Mouse (Mus musculus): ENCODE measurements around the gene Edc4. TPM values are rescaled to one million over a fixed set of nuclear protein-coding genes. Genes with fewer than 3 reads are reported as not detected.

Edc4 gene
- 76.2 and 83.8 TPM in 2 replicates for polyA plus RNA-seq (2012; rRNA removed)

GRCm38 (mm10) chr8:105880754-105881520, at the start of gene Edc4:
TSS of gene Edc4 (plus strand) at chr8:105880881.

GRCm38 (mm10) chr8:105853178-105853577, 27.5 kb upstream of the Edc4 start, which contains the start of gene Cenpt:
TSS of gene Cenpt (minus strand) at chr8:105853278.

GRCm38 (mm10) chr8:105854715-105855216, 25.9 kb upstream of the Edc4 start, which contains the start of gene Thap11:
TSS of gene Thap11 (plus strand) at chr8:105855132.

GRCm38 (mm10) chr8:105860143-105860981, 20.3 kb upstream of the Edc4 start, which contains the start of gene Nutf2:
TSS of gene Nutf2 (plus strand) at chr8:105860580.

GRCm38 (mm10) chr8:105893339-105893738, 12.7 kb downstream of the Edc4 start, which contains the start of gene Nrn1l:
TSS of gene Nrn1l (plus strand) at chr8:105893567.

GRCm38 (mm10) chr8:105900180-105900940, 19.7 kb downstream of the Edc4 start, which contains the start of gene Pskh1:
TSS of gene Pskh1 (plus strand) at chr8:105900441.

GRCm38 (mm10) chr8:105933762-105934161, 53.1 kb downstream of the Edc4 start, which contains the start of gene Ctrl:
TSS of gene Ctrl (minus strand) at chr8:105933862.

GRCm38 (mm10) chr8:105938306-105938669, 57.6 kb downstream of the Edc4 start, which contains the start of gene Psmb10:
TSS of gene Psmb10 (minus strand) at chr8:105938444.

GRCm38 (mm10) chr8:105943321-105943739, 62.6 kb downstream of the Edc4 start, which contains the start of gene Lcat:
TSS of gene Lcat (minus strand) at chr8:105943382.

Other genes with a start within 250 kb of the Edc4 start
- gene Ctcf, start 244.3 kb upstream of the Edc4 start, polyA plus RNA-seq (2012; rRNA removed) = 52.0 and 56.2 TPM in 2 replicates
- gene Agrp, start 243.5 kb upstream of the Edc4 start, polyA plus RNA-seq (2012; rRNA removed) = 0.29 and 0.39 TPM in 2 replicates
- gene Carmil2, start 194.6 kb upstream of the Edc4 start, polyA plus RNA-seq (2012; rRNA removed) = 14.9 and 17.0 TPM in 2 replicates
- 63.0 and 63.9 TPM in 2 replicates for gene Acd, start 179.8 kb upstream of the Edc4 start, polyA plus RNA-seq (2012; rRNA removed)
- gene Pard6a, start 179.7 kb upstream of the Edc4 start, polyA plus RNA-seq (2012; rRNA removed) = 39.2 and 42.0 TPM in 2 replicates
- gene 4933405L10Rik, start 173.2 kb upstream of the Edc4 start, polyA plus RNA-seq (2012; rRNA removed) = 0.07 and 0.14 TPM in 2 replicates
- 30.9 and 31.2 TPM in 2 replicates for gene Enkd1, start 172.7 kb upstream of the Edc4 start, polyA plus RNA-seq (2012; rRNA removed)
- 51.1 and 52.5 TPM in 2 replicates for gene Gfod2, start 122.2 kb upstream of the Edc4 start, polyA plus RNA-seq (2012; rRNA removed)
- 33.4 and 35.4 TPM in 2 replicates for gene Ranbp10, start 53.5 kb upstream of the Edc4 start, polyA plus RNA-seq (2012; rRNA removed)
- gene Tsnaxip1, start 53.1 kb upstream of the Edc4 start, polyA plus RNA-seq (2012; rRNA removed) = 0.51 and 0.74 TPM in 2 replicates
- 101 and 102 TPM in 2 replicates for gene Cenpt, start 27.6 kb upstream of the Edc4 start, polyA plus RNA-seq (2012; rRNA removed)
- 59.7 and 67.0 TPM in 2 replicates for gene Thap11, start 25.7 kb upstream of the Edc4 start, polyA plus RNA-seq (2012; rRNA removed)
- 236 and 293 TPM in 2 replicates for gene Nutf2, start 20.3 kb upstream of the Edc4 start, polyA plus RNA-seq (2012; rRNA removed)
- 1.2 and 1.3 TPM in 2 replicates for gene Nrn1l, start 12.7 kb downstream of the Edc4 start, polyA plus RNA-seq (2012; rRNA removed)
- gene Pskh1, start 19.6 kb downstream of the Edc4 start, polyA plus RNA-seq (2012; rRNA removed) = 19.6 and 25.0 TPM in 2 replicates
- 6.8 and 7.4 TPM in 2 replicates for gene Ctrl, start 53.0 kb downstream of the Edc4 start, polyA plus RNA-seq (2012; rRNA removed)
- gene Psmb10, start 57.6 kb downstream of the Edc4 start, polyA plus RNA-seq (2012; rRNA removed) = 47.3 and 56.2 TPM in 2 replicates
- 2.5 and 4.5 TPM in 2 replicates for gene Lcat, start 62.5 kb downstream of the Edc4 start, polyA plus RNA-seq (2012; rRNA removed)
- 15.2 and 30.7 TPM in 2 replicates for gene Slc12a4, start 85.2 kb downstream of the Edc4 start, polyA plus RNA-seq (2012; rRNA removed)
- gene Dpep3, start 98.5 kb downstream of the Edc4 start, polyA plus RNA-seq (2012; rRNA removed) = not detected in 2 replicates
- gene Dus2, start 110.5 kb downstream of the Edc4 start, polyA plus RNA-seq (2012; rRNA removed) = 21.1 and 25.0 TPM in 2 replicates
- gene Dpep2nb, start 125.1 kb downstream of the Edc4 start, polyA plus RNA-seq (2012; rRNA removed) = not detected in 2 replicates
- 13.3 and 13.7 TPM in 2 replicates for gene Ddx28, start 131.0 kb downstream of the Edc4 start, polyA plus RNA-seq (2012; rRNA removed)
- gene Nfatc3, start 178.0 kb downstream of the Edc4 start, polyA plus RNA-seq (2012; rRNA removed) = 11.4 and 13.4 TPM in 2 replicates